Mouse (Mus musculus) bone marrow macrophage, adult 2 months (primary cell): ENCODE results near the gene Gm27021. TPM values are rescaled to one million over a fixed set of nuclear protein-coding genes. Genes with fewer than 3 reads are reported as not detected.
A peak's percentile ranks its signal among the peaks of the same experiment; 100 is the strongest.

Source experiments
- H3K27ac ChIP-seq: 2 replicates; pipeline ENCODE4 v1.5.1; 2012; ENCODE audit warnings: low read depth, low read length; ENCODE audit not compliant: insufficient read depth
- H3K4me1 ChIP-seq: 2 replicates; pipeline ENCODE4 v1.6.1; 2012; ENCODE audit warnings: low read length; ENCODE audit not compliant: control insufficient read depth, insufficient read depth
- H3K4me3 ChIP-seq: 2 replicates; pipeline ENCODE4 v1.5.1; 2012; ENCODE audit warnings: mild to moderate bottlenecking, low read length, moderate library complexity; ENCODE audit not compliant: insufficient read depth
- CTCF ChIP-seq: IDR thresholded peaks from 2 replicates; pipeline ENCODE4 v1.5.1; 2012; ENCODE audit warnings: low read depth, mild to moderate bottlenecking, low read length, moderate library complexity
- POLR2A ChIP-seq: IDR thresholded peaks from 2 replicates; pipeline ENCODE4 v1.6.1; 2012; ENCODE audit warnings: mild to moderate bottlenecking, low read depth, low read length, borderline replicate concordance
- polyA plus RNA-seq: library from polyadenylated mRNA; stranded (reverse); fragments of >200 nt; gene quantifications from 2 replicates; pipeline ENCODE4 v1.2.4, GENCODE M21; 2012; ENCODE audit not compliant: missing spikeins, insufficient read depth, insufficient read length

Gene Gm27021
- polyA plus RNA-seq, 1 experiment, result not detected

DNA sequence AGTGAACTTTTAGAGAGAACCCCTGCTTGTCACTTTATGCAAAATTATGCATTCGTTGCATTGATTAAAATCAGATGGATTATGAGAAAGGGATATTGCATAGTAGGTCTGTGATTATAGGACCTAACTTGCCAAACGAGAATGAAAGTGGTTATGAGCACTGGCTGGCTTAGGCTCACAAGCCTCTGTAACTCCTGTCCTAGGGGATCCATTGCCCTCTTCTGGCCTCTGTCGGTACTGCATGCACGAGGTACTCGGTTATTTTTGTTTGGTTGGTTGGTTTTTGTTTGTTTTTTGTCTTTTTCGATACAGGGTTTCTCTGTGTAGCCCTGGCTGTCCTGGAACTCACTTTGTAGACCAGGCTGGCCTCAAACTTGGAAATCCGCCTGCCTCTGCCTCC lies 60.0 kb downstream of the Gm27021 start:
- no peak overlapping the region for H3K27ac ChIP-seq
- no peaks in the 10 kb centered on the region; the same call in 1 of the 2 replicates for H3K4me1 ChIP-seq
- TF ChIP-seq CTCF (peak; percentile 43; the same call in 1 of the 2 replicates), POLR2A (no peak)
- H3K4me3 ChIP-seq, result peak overlapping the region; percentile 16; the same call in 1 of the 2 replicates

DNA sequence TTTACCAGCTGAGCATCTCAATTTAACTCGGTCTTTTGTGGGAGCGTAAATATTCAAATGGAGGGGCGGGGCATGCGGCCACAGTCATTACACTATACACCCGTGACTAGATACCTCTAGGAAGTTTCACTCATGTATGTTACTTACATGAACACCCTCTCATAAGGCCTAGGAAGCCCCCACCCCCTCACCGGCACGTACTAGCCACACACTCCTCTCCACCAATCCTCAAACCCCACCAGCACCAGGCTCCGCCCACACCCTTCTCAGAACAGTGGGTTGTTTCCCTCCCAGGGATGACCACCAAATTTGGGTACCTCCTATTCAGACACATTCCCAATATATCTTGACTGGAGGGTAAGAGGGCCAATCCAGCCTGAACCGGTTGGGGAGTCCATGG lies 60.4 kb downstream of the Gm27021 start:
- TF ChIP-seq CTCF, result no peak
- no peak for TF ChIP-seq POLR2A
- H3K4me1 ChIP-seq, result no peaks in the 10 kb centered on the region; the same call in 1 of the 2 replicates
- H3K27ac ChIP-seq, result no peak overlapping the region
- no peak overlapping the region for H3K4me3 ChIP-seq

- no peak overlapping the region for H3K4me3 ChIP-seq
- no peaks in the 10 kb centered on the region for H3K4me1 ChIP-seq
- TF ChIP-seq POLR2A (no peak), CTCF (no peak)
- no peak overlapping the region for H3K27ac ChIP-seq
Measured at GRCm38 (mm10) chr8:120602672-120603071, 65.2 kb downstream of the Gm27021 start.

GRCm38 (mm10) chr8:120599504-120599903 lies 68.4 kb downstream of the Gm27021 start:
- no peaks in the 10 kb centered on the region for H3K4me1 ChIP-seq
- H3K27ac ChIP-seq, result no peak overlapping the region
- TF ChIP-seq CTCF (peak; percentile 67), POLR2A (no peak)
- no peak overlapping the region for H3K4me3 ChIP-seq

DNA sequence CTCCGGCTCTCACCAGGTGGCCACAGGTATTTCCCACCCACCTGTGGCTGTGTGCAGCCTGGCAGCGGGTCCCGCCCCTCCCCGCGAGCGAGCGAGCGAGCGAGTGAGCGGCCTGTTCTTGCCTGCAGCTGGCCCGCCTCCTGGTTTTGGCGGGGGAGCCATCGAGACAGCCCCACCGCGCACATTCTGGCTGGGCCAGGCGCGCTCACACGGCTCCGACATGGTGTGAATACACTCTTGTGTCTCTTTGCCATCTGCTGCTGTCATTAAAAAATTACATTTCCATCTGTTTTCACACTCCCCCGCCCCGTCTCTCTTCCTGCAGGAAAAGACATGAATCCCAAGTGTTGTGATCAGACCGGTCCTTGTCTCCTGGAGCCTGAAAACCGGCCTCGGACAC lies 69.3 kb downstream of the Gm27021 start:
- H3K4me1 ChIP-seq, result no peaks in the 10 kb centered on the region
- H3K4me3 ChIP-seq, result no peak overlapping the region
- no peak overlapping the region for H3K27ac ChIP-seq
- TF ChIP-seq CTCF, result no peak

DNA sequence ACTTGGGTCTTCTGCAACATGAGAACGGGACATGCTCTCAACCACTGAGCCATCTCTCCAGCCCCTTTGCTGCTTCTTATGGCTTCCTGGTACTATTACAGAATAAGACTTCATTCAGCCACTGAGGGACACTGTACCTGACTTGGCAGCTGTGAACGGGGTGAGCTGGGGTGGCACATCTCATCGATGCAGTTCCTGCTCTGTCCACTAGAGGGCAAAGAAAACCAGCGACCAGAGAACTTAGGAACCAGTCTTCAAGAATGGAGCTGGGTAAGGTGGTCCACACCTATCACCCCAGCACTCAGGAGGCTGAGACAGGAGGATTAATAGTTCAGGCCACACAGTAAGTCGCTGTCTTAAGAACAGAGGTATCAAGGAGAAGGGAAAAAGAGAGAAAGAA lies 71.9 kb downstream of the Gm27021 start:
- Histone ChIP-seq H3K4me1 (no peaks in the 10 kb centered on the region), H3K4me3 (no peak overlapping the region), H3K27ac (no peak overlapping the region)
- TF ChIP-seq CTCF, result peak; percentile 51; the same call in 1 of the 2 replicates
- TF ChIP-seq POLR2A, result no peak

DNA sequence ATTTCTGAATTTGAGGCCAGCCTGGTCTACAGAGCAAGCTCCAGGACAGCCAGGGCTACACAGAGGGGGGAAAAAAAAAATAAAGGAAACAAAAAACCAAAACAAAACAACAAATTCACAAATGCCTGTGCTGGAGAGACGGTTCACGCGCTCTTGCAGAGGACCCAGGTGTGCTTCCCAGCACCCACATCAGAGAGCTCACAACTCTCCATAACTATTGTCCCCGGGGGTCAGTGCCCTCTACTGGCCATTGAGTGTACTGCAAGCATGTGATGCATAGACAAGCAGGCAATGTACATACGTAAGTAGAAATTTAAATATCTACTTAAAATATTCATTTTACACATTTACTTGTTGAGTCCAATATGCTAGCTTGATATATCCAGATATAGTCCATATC lies 73.3 kb downstream of the Gm27021 start:
- Histone ChIP-seq H3K4me1 (peaks cover 2% of the 10 kb centered on the region; the same call in 1 of the 2 replicates), H3K4me3 (no peak overlapping the region)

GRCm38 (mm10) chr8:120591587-120592292 lies 76.1 kb downstream of the Gm27021 start:
- TF ChIP-seq CTCF, result no peak
- no peak for TF ChIP-seq POLR2A
- Histone ChIP-seq H3K27ac (no peak overlapping the region), H3K4me3 (no peak overlapping the region), H3K4me1 (peaks cover 2% of the 10 kb centered on the region; the same call in 1 of the 2 replicates)

More for the DNA sequence above, 73.3 kb downstream of the Gm27021 start:
- no peak overlapping the region for H3K27ac ChIP-seq
- TF ChIP-seq CTCF (peak; percentile 56), POLR2A (no peak)

DNA sequence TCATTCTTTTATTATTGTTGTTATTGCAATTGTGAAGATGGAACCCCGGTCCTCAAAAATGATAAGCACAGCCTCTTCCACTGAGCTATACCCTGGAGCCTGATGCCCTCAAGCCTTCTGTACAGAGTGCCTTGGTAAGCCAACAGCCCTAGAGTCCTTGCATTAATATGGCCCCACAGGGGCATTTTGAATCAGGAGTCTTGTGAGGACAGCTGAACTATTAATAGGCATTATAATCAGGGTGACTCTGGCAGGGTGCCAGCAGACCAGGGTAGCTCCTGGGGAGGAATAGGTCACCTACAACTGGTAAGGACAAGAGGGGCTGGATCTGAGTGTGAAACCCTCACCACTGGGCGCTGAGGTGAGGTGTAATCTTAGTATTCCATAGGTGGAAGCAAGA lies 78.0 kb downstream of the Gm27021 start:
- Histone ChIP-seq H3K4me3 (peak overlapping the region; percentile 70), H3K27ac (no peak overlapping the region), H3K4me1 (peaks cover 2% of the 10 kb centered on the region; the same call in 1 of the 2 replicates)
- TF ChIP-seq POLR2A (no peak), CTCF (no peak)
